Mouse (Mus musculus): Measurements from ENCODE around the gene Arhgef17.

The Arhgef17 gene

GRCm38 (mm10) chr7:100931926-100932480 is at the start of gene Arhgef17:
TSS of gene Arhgef17 (minus strand) at chr7:100932107.
- DNase-seq = peak; percentile 44

GRCm38 (mm10) chr7:100979175-100979574 is 47.3 kb upstream of the Arhgef17 start:
- peak; percentile 55 for DNase-seq

DNA sequence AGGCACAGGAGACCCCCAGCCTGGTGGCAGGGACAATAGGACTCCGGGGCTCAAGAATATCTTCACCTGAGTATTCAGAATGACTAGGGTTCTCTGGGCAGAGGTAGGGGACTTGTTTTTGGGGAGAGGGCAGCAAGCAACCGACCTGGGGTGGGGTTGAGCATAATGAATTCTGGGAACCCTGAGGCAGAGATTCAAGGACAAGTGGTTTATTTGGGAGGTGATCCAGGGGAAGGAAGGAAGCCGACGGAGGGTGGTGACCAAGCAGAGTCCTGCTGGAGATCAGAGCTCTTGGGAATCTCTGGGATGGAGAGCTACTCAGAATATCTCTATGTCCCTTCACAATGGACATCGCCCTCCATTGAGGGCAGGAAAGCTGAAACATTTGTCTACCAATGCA is 46.3 kb upstream of the Arhgef17 start:
- DNase-seq = no peak

GRCm38 (mm10) chr7:100974135-100974903 is 42.4 kb upstream of the Arhgef17 start, which contains the start of gene P2ry6:
TSS of gene P2ry6 (minus strand) at chr7:100974649.
- DNase-seq = peak; percentile 42

DNA sequence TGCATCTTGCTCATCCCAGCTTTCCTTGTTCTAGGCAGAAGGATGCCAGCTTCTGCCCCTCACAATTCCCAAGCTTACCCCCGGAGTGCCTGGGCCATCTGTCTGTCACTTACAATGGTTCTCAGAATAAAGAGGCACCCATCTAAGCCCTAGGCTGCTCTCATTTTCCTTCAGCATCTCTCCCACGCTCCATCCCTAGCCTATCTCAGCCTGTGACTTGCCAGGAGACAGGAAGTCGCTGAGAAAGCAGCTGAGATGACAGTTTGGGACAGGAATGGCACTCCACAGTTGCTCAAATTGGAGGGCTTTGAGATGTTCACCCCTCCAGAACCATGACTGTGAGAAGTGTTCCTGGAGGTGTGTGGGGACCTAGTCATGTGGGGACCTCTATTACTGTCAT is 41.0 kb upstream of the Arhgef17 start:
- DNase-seq = no peak

- DNase-seq = no peak
These were observed 37.2 kb upstream of the Arhgef17 start for GRCm38 (mm10) chr7:100968874-100969659.

- no peak for DNase-seq
These were observed 36.5 kb upstream of the Arhgef17 start for GRCm38 (mm10) chr7:100968376-100968775.

DNA sequence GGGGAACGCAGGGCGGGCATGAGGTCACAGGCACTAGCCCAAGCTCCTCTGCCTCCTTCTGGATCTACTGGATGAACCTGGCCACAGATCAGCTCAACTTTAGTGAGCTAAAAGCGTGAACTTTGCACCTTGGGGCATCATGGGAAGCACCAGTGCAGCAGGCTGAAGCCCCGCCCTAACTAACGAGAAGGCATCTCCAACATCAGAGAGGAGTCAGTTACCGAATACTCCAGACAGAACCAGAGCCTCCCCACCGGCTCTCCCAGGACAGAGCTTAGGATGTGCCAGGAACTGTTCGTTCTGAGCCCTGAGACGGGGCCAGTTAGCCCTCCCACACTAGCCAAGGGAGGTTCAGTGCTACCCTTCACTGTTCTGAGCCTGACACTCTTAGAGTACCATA is 35.9 kb upstream of the Arhgef17 start:
- no peak for DNase-seq

- no peak for DNase-seq
These were observed 34.1 kb upstream of the Arhgef17 start for GRCm38 (mm10) chr7:100966014-100966413.

- DNase-seq = no peak
These were observed 33.2 kb upstream of the Arhgef17 start for GRCm38 (mm10) chr7:100965079-100965478.

- DNase-seq = no peak
These were observed 32.3 kb upstream of the Arhgef17 start for GRCm38 (mm10) chr7:100964242-100964641.

- no peak for DNase-seq
These were observed 31.5 kb upstream of the Arhgef17 start for GRCm38 (mm10) chr7:100963381-100963780.

DNA sequence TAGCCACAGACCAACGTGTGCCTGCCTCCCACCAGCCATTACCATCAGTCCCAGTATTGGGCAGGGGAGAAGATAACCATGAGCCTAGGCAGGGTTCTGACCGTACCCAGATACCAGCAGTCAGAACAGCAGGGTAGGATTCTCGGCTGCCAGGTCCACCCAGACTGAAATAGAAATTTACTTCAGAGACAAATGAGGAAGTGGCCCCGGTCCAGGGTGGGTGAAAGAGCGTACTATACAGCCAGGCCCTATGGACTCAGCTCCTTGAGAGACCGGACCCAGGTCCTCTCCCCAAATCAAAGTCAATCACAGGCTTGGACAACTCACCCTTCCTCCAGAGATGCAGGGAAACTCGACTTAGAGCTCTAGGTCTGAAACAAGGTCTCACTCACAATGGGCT is 29.2 kb upstream of the Arhgef17 start:
- no peak for DNase-seq

- DNase-seq = no peak
These were observed 28.6 kb upstream of the Arhgef17 start for GRCm38 (mm10) chr7:100960462-100960861.

DNA sequence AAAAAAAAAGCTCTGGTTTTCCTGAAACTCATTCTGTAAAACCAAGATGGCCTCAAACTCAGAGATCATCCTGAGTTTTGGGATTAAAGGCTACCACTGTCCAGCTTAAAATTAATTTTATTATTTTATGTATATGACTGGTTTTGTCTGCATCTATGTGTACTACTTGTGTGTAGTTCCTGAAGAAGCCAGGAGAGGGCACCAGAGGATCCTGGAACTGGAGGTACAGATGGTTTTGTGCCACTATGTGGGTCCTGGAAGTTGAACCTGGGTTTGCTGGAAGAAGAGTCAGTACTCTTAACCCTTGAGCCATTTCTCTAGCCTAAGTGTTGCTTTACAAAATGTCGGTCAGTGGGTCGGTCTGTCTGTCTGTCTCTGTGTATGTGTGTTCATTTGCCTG is 26.5 kb upstream of the Arhgef17 start:
- peak; percentile 31 for DNase-seq

- DNase-seq = no peak
These were observed 20.8 kb upstream of the Arhgef17 start for GRCm38 (mm10) chr7:100952686-100953085.

- no peak for DNase-seq
These were observed 20.0 kb upstream of the Arhgef17 start for GRCm38 (mm10) chr7:100951903-100952302.

GRCm38 (mm10) chr7:100950481-100951010 is 18.6 kb upstream of the Arhgef17 start:
- DNase-seq = no peak

DNA sequence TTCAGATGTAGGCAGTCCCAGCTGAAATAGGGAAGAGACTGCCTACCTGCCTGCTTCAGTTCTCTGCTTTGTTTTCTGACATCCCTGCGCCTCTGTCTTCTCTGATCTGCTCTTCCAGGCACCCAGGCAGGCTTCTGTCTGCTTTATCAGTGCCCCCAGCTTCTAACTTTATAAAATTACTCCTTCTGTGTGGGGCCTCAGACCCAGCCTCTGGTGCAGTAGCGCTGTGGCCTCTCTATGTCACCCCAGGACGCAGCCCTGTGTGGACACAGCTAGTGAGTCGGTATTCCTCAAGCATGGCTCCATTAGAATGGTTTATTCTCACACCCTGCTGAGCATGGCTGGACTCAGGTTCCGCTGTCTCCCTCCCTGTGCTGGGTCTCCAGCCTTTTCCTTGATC is 18.1 kb upstream of the Arhgef17 start:
- no peak for DNase-seq

DNA sequence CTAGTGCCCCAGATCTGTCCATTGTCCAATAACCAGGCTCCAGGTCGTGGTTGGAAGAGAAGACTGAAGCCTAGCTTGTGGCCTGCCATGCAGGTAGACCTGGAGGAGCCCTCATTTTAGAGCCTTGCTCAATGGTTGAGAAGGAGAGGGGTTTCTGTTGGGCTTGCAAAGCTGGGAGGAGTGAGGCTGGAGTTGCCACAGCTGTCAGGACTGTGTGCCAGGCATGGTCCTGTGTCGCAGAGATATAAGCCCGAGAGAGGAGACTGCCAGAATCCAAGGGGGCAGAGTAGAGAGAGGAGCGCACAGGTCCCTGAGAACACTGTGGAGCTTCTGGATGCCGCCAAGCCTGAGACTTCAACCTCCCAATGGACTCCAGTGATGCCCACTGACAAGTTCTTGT is 12.8 kb upstream of the Arhgef17 start:
- no peak for DNase-seq

- DNase-seq = no peak
These were observed 12.4 kb upstream of the Arhgef17 start for GRCm38 (mm10) chr7:100944306-100944705.

DNA sequence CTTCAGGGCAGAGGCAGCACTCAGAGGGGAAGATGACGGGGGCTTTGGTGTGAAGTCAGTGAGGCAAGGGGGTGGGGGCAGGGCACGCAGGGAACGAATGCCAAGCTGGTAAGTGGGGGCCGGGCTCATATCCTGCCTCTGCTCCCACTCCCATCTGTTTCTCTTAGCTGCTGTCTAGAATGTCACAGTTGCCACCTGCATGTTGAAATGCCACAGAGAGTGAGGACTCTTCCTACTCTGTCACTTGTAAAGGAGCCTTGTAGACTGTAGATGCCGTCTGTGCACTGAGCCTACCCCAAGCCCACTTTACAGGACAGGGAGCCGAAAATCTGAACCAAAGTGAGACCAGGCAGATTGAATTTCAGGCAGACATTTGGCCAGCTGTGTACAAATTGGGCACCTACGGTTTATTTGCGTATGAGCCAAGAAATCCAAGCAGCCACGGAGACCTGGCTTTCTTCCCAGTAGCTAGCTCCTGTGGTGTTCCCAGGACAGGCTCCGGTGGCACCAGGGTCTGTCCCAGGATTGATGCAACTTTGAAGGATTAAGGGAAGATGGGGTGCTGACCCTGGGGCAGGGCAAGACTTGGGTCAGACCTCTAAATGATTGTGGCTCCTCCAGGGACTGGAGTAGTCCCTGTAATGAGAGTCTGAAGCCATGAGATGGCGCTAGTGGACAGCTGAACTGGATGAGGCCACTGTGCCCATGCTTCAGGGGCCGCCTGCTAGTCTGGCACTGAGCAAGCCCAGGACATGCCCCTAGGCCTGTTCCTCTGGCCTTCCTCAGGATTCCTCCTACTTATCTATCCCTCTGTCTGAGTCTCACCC is 11.1 kb upstream of the Arhgef17 start:
- DNase-seq = peak; percentile 47

DNA sequence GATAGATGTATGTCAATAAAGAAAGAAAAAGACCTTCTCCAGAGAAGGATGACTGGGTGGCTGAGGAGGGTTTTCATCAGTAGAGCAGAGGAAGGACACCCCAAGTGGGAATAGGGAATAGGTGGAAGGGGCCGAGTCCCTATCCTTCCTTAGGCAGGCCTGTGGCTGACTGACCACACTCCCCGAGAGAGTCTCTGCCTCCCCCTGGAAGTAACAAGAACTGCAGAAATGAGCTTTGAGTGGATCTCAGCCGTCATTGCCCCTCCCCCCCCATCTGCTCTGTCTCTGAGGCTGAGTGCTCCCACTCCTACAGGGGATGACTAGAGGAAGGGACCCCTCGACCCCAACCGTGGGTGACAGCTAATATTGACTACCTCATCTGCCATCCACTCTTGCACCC is 9.3 kb upstream of the Arhgef17 start:
- DNase-seq = no peak

All from right cerebral cortex, postnatal 4 days (tissue).